Mouse (Mus musculus) T-cell, adult 2 months (primary cell): ENCODE data around the gene Rubcn.
A peak's percentile ranks its signal among the peaks of the same experiment; 100 is the strongest.

ENCODE experiments used
- DNase-seq: peaks from one replicate; pipeline ENCODE4 v3.0.0; 2022; ENCODE audit warnings: low spot score

Rubcn gene

GRCm38 (mm10) chr16:32870231-32870630, 7.3 kb downstream of the Rubcn start:
- no peak for DNase-seq

- DNase-seq = peak; percentile 95
Measured at GRCm38 (mm10) chr16:32867919-32868552, 9.5 kb downstream of the Rubcn start.

DNA sequence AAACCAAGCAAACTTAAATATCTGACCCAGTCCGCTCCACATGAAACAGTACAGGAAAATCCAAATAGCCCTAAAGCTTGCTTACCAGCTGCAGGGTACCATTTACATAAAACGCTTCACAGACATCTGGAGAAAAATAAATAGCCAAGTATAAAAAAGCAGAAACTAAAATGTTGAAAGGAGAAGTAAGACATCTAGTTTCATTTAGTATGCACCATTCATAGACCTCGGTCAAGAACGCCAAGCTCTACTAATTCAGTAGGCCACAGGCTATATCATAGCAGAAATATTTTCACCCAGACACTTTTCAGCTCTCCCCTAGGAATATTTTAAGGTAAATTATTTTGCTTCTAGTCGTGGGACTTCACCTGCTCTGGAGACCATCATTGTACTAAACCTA, 10.9 kb downstream of the Rubcn start:
- no peak for DNase-seq

- DNase-seq = no peak
Measured at GRCm38 (mm10) chr16:32865401-32865800, 12.2 kb downstream of the Rubcn start.

DNA sequence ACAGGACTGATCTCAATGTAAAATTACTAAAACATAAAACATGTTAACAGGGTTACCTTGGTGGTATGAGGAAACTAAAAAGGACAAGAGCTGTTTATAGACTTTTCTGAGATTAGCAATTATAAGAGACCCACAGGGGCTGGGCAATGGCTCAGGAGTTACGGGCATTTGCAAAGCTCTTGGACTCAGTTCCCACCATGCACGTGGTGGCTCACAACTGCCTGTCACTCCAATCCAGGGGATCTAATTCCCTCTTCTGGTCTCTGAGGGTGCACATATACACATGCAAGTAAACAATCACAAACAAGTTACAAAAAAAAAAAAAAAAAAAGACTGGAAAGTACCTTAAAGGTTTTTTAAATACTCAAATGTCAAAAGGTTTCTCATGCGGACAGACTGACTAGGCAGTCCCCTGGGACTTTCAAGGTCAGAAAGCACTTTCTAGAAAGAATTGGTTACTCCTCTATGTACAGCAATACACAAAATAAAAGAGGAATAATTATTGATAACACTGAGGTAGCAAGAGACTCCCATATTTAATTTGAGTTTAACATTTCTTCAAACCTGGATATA, 15.7 kb downstream of the Rubcn start:
- no peak for DNase-seq

- DNase-seq = no peak
Measured at GRCm38 (mm10) chr16:32858771-32859636, 18.6 kb downstream of the Rubcn start.

GRCm38 (mm10) chr16:32858356-32858755, 19.2 kb downstream of the Rubcn start:
- no peak for DNase-seq

GRCm38 (mm10) chr16:32856751-32857150, 20.8 kb downstream of the Rubcn start:
- DNase-seq = no peak

DNA sequence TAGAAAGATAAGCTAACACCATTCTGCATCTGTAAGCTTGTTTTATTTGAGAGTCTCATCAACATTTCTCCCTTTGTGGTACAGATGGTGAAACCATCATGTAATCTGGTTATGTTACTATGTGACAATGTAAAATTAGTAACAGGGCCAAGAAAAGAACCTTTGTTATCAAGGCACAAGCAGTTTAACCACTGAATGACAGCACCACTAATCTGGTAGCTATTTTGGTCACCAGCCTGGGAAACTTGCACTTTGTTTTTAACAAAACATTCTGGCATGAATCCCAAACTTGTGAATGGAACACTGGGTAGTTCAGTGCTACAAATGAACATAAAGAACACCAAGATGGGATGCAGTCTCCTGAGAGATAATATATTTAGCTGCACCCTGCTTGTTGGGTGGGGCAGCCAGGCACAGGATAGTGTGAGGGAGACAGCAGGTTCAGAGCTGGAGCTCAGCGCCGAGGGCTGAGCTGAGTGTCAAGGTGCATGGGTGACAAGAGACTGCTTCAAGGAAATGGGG, 23.5 kb downstream of the Rubcn start:
- no peak for DNase-seq

GRCm38 (mm10) chr16:32853492-32854049, 24.0 kb downstream of the Rubcn start:
- DNase-seq = no peak

GRCm38 (mm10) chr16:32849042-32849830, 28.3 kb downstream of the Rubcn start:
- no peak for DNase-seq

- DNase-seq = no peak
Measured at GRCm38 (mm10) chr16:32847103-32847502, 30.5 kb downstream of the Rubcn start.

DNA sequence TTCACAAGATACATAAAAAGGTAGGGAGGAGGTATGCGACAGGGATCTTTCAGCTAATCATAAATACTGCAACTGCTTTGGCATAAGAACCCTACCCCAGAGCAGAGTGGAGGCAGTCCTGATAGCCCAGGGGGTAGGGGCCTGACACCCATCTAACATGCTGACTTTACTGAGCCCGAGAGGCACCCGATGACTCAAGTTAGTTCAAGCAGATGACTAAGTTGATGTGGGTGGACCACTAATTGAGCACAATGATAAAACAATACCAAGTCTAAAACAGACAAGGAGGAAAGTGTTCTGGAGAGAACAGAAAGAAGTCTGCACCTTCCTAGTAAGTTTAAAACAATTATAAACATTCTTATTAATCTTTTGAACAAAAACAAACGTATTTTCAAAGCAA, 46.1 kb downstream of the Rubcn start:
- no peak for DNase-seq

DNA sequence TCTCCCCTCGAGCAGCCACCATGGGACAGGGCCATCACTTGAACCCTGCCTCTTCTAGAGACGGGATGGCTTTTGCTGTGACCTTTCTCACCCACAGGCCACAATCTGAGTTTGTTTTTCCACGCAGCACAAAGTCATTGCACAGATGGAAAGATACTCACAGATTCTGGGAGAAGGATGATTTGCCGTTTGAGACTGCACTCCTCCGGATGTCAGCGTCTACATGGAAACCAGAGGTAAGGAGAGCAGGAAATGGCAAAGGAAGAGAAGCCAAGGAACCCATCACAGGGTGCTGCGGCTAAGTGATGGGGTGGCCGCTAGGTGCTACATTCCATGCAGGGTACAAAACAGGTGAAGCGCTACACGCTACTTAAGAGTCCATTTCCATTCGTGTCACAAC, 48.5 kb downstream of the Rubcn start:
- no peak for DNase-seq

GRCm38 (mm10) chr16:32826521-32826920, 51.0 kb downstream of the Rubcn start:
- DNase-seq = no peak

DNA sequence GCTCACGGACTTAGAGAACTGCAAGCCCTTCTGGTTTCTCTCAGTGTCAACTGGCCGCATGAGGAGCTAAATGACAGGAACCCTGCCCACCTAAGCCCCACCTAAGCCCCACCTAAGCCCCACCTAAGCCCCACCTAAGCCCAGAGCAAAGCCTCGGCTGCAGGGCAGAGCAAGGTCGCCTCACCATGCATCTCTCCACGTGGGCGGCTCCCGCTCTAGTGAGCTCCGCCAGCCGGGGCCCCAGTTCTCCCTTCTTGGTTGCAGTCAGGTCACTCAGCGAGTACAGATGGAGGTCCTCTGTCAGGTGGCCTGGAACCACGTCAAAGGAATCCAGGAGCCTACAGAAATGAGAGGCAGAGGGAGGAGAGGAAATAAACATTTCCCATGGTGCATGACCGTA, 52.2 kb downstream of the Rubcn start:
- DNase-seq = no peak

- no peak for DNase-seq
Measured at GRCm38 (mm10) chr16:32824061-32824460, 53.5 kb downstream of the Rubcn start.

GRCm38 (mm10) chr16:32823487-32823886, 54.1 kb downstream of the Rubcn start:
- DNase-seq = no peak

DNA sequence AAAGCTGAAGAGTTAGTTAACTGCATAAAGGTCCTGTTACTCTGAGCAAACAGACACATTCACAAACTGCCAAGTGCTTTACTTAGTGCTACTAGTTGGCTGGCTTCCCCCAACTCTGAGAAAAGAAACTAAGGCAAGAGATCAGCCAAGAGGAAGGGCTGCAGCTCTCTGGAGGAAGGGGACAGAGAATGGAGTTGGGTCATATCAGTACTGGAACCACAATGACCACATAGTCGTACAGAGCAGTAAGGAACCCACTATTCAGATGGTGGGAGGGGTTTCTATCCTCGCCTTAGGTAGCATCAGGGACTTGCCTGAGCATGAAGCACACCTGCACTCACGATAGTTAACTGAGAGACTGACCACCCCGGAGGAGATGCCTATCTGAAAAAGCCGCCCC, 54.7 kb downstream of the Rubcn start:
- DNase-seq = no peak

- DNase-seq = no peak
Measured at GRCm38 (mm10) chr16:32822450-32822827, 55.1 kb downstream of the Rubcn start.

- DNase-seq = no peak
Measured at GRCm38 (mm10) chr16:32821772-32822449, 55.7 kb downstream of the Rubcn start.
